Mouse (Mus musculus) skeletal muscle tissue, adult 2 months (tissue): ENCODE data around the gene Fars2.
"Not testable (repeated sequence)": the region's sequence is repeated elsewhere in the genome, so short reads cannot be mapped to it uniquely, and the experiment has no call there.

ENCODE experiments used
- DNase-seq: peaks from one replicate; pipeline ENCODE4 v3.0.0-alpha.2; 2012; ENCODE audit warnings: low read depth, low spot score

Fars2 gene

GRCm38 (mm10) chr13:36451437-36451836 is 334.2 kb downstream of the Fars2 start:
- DNase-seq, result no peak

- no peak for DNase-seq
Measured at GRCm38 (mm10) chr13:36460473-36460872, 343.3 kb downstream of the Fars2 start.

DNA sequence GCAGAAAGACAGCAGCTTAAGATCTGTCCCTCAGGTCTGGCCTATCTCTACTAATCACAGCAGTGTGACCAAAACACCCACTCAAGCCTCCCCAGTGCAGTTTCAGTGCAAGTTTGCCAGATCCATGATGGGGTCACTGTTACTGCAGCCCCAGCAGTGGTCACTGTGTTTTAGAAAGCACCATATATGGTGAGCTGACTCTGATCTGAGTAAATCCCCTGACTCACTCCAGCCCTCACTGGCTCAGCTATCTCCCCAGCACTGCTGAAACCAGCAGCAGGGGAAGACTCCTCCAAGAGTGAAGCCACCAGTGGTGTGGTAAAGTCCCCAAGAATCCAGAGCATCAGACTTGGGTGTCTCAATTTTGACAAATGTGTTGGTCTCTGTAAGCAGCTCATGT is 346.5 kb downstream of the Fars2 start:
- no peak for DNase-seq

GRCm38 (mm10) chr13:36466076-36466475 is 348.9 kb downstream of the Fars2 start:
- not testable (repeated sequence) for DNase-seq

- DNase-seq, result no peak
Measured at GRCm38 (mm10) chr13:36466515-36466921, 349.3 kb downstream of the Fars2 start.

DNA sequence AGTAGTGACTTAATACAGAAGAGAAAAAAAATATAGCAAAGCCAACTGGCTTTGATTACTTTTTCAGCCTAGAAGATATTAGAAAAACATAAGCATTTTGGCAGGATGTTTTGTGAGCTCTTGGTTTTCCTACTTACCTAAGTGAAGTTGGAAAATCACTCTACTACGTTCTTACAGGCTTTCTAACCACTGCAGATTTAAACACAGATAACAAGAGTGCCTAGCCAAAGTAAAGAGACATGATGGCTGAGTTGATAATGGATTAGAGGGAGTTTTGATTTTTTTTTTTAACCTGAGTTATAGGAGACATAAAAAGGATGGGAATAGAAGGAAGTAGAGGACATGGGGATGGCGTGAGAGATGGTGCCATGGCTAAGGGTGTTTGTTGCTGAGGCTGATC is 350.6 kb downstream of the Fars2 start:
- no peak for DNase-seq

DNA sequence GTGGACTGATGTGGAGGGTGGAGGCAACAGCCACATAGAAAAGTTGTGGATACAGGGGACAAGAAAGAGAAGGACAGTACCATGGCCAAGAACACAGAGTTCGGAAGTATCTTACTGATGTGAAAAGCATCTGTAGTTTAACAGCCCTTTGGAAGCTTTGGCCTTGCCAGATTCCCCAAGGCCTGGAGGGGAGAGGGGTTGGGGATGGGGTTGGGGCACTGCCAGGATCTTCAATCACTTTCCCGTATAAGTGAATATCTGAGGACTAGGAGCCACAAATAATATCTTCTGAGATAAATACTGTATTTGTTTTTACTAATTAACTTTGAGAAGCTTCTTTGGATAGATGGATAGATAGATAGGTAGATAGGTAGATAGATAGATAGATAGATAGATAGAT is 351.8 kb downstream of the Fars2 start:
- DNase-seq, result no peak

DNA sequence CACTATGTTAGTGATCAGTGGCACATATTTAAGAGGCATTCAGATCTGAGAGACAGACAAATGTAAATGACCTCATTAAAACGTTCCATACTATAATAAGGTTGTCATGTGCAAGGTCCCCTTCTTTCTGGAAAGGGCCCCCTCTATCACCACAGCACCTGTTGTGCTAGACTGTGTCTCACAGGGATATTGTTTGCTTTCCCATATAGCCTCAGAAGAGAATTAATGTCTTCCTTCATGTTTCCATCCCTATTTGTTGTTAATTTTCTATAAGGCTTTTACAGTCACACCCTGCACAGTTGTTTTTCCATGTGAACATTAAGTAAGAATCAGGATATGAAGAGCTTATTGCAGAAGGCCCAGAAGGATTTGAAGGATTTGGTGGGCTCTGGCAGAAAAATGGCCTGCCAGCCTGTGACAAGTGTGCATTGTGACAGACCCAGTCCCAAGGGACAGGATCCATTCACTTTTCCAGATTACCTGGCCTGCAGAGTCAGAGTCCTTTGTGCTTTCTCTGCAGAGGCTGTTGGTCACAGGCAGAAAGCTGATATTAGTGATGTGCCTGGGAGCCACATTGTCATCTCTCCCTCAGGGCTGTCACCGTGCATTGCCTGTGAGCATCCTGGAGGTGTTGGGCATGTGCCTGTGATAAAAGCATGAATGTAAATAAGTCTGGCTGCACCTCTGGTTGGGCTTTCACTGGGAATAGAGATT is 352.4 kb downstream of the Fars2 start:
- DNase-seq, result no peak

DNA sequence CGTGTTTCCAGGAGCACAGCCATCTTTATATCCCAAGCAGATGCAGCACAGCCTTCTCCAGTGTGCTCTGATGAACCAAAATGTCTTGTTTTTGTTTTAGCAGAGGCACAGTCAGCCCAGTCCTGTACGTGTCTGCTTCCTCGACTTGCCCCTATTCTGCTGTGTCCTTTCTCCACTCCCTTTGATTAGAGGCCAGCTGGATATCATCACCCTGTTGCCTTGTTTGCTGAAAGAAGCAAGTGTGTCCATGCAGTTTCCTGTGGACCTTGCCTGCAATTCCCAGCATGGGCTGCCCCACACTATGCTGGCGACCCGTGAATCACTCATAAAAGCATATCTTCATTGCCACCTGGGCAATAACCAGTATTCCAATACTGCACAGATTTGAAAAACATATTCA is 360.4 kb downstream of the Fars2 start:
- DNase-seq, result no peak

- DNase-seq, result no peak
Measured at GRCm38 (mm10) chr13:36478243-36478642, 361.0 kb downstream of the Fars2 start.

GRCm38 (mm10) chr13:36480101-36480500 is 362.9 kb downstream of the Fars2 start:
- DNase-seq, result no peak

GRCm38 (mm10) chr13:36484391-36484790 is 367.2 kb downstream of the Fars2 start:
- no peak for DNase-seq

DNA sequence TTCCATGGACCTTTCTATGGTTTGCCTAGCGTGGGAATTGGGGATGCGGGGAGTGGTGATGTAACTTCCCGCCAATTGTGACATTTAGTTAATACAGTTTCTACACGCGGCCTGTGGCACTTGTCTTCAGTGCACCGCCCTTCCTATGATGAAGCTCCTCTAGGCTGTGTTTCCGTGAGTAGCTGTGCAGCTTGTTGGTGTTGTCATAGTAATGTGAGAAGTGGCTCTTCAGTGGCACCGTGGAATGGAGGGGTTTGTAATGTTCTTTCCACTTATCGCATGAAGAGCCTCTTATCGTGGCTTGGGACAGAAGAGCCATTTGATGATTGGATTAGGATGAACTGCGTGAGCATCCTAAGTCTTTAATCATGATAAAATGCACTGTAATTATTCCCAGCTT is 369.5 kb downstream of the Fars2 start:
- DNase-seq, result no peak

DNA sequence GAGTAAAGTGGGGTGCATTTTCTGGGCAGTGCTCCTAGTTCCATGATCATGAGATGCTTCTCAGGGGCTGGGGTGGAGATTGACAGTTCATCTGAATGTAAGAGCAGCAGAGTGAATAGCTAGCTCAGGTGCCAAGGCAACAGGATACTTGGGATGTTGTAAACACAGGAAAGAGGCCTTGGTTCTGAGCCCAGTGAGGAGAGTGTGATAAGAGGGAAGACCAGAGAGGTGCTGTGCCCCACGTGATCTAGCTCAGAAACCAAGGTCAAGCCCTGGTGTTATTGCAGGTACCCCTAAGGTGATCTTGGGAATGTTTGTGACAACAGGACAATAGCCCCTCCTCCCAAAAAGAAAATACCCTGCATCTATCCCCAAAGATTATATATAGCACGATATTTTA is 372.2 kb downstream of the Fars2 start:
- no peak for DNase-seq

GRCm38 (mm10) chr13:36490612-36491011 is 373.4 kb downstream of the Fars2 start:
- no peak for DNase-seq

DNA sequence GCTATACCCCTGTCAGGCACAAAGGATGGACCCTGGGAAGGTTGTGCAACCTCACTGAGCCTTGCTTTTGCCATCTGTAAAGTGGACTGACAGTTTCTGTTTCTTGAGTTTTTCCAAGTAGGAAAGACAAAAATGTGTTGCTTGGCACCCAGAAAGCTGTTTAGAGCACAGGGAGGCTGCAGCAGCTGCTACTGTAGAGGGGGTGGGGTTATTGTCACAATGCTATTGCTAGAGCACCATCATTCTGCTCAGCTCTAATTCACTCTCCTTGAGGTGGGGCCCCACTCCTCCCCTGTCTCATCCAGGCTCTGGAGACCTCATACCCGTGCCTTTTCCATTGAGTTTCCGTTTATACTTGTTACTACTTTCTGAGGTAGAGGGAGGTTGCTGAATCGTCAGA is 375.2 kb downstream of the Fars2 start:
- no peak for DNase-seq

- DNase-seq, result peak; percentile 27
Measured at GRCm38 (mm10) chr13:36493294-36493693, 376.1 kb downstream of the Fars2 start.

- no peak for DNase-seq
Measured at GRCm38 (mm10) chr13:36493762-36494161, 376.6 kb downstream of the Fars2 start.

GRCm38 (mm10) chr13:36495980-36496379 is 378.8 kb downstream of the Fars2 start:
- DNase-seq, result no peak

GRCm38 (mm10) chr13:36497346-36497745 is 380.1 kb downstream of the Fars2 start:
- peak; percentile 78 for DNase-seq

- DNase-seq, result no peak
Measured at GRCm38 (mm10) chr13:36500370-36500905, 383.2 kb downstream of the Fars2 start.

GRCm38 (mm10) chr13:36503551-36503950 is 386.3 kb downstream of the Fars2 start:
- no peak for DNase-seq

DNA sequence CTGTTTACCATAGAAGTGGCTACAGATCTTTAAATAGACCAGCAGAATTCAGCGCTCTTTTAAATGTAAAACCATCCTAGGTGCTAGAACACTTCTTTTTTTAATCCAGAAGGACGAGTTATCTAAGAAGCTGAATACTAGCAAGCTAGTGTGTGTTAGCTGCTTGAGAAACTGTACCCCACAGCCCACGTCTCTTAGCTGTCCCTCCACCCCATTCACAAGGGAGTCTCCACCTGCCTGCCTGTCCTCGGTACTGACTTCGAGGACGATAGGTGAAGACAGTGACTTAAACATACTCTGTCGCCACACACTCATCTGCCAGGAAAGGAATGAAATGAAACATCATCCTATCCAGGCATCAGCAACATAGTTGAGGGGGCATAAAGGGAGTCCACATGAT is 386.8 kb downstream of the Fars2 start:
- no peak for DNase-seq

DNA sequence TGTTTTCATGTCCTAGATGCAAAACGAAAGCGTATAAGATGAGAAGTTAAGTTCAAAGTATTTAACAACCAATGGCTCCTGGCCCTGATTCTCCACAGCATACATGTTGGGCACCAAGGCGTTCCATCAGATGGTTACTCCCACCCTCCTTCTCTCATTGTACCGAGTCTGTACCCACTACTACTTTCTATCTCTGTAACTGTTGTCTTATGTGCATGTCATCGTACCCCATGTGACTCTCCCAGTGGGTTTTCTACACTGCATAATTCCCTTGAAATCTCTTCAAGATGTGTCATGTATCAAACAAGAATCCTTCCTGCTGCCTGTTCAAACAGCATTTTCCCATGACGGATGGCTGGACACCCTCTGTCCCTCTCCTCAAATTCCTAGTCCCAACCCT is 388.5 kb downstream of the Fars2 start:
- DNase-seq, result no peak
